Mouse (Mus musculus) neural tube, embryonic 12.5 days (tissue): ENCODE results near the gene Crybg1. TPM values are rescaled to one million over a fixed set of nuclear protein-coding genes. Genes with fewer than 3 reads are reported as not detected.
"Not testable (repeated sequence)": the region's sequence is repeated elsewhere in the genome, so short reads cannot be mapped to it uniquely, and the experiment has no call there.

ENCODE experiments used
- ATAC-seq: fragments of 200-750 bp; cut with Nextera tagmentation; 2 replicates; pipeline ENCODE4 v1.8.0; 2017; ENCODE audit warnings: low read depth, mild to moderate bottlenecking, moderate TSS enrichment, moderate library complexity; ENCODE audit not compliant: low FRiP score
- H3K27ac ChIP-seq: fragments of 300-500 bp; sonication (generic); 2 replicates; pipeline ENCODE4 v1.5.1; 2016
- H3K27me3 ChIP-seq: fragments of 300-500 bp; sonication (generic); replicated peaks from 2 replicates; pipeline ENCODE4 v1.6.1; 2016; ENCODE audit warnings: mild to moderate bottlenecking
- H3K36me3 ChIP-seq: fragments of 300-500 bp; sonication (generic); 2 replicates; pipeline ENCODE4 v1.6.1; 2016; ENCODE audit warnings: mild to moderate bottlenecking
- H3K4me1 ChIP-seq: fragments of 300-500 bp; sonication (generic); 2 replicates; pipeline ENCODE4 v1.6.1; 2016
- H3K4me2 ChIP-seq: fragments of 300-500 bp; sonication (generic); replicated peaks from 2 replicates; pipeline ENCODE4 v1.6.1; 2016; ENCODE audit warnings: mild to moderate bottlenecking
- H3K4me3 ChIP-seq: fragments of 300-500 bp; sonication (generic); 2 replicates; pipeline ENCODE4 v1.5.1; 2016
- H3K9ac ChIP-seq: fragments of 300-500 bp; sonication (generic); 2 replicates; pipeline ENCODE4 v1.6.1; 2016; ENCODE audit warnings: mild to moderate bottlenecking
- H3K9me3 ChIP-seq: fragments of 300-500 bp; sonication (generic); 2 replicates; pipeline ENCODE4 v1.6.1; 2016; ENCODE audit warnings: mild to moderate bottlenecking
- WGBS: fragments of 180-500 bp; shearing (Covaris S2); methylation state at CpG from one replicate; pipeline ENCODE4 v1.1.7; 2016; 5-methylcytosine and 5-hydroxymethylcytosine counted together
- polyA plus RNA-seq: library from polyadenylated mRNA; unstranded; fragments of >200 nt; fragmentation: Nextera tagmentation; extraction: Ambion mirVana; gene quantifications from 2 replicates; pipeline ENCODE4 v1.2.1, GENCODE M21; 2016

Gene Crybg1
- polyA plus RNA-seq, 1 experiment from 2014 or later, result 0.08 TPM

DNA sequence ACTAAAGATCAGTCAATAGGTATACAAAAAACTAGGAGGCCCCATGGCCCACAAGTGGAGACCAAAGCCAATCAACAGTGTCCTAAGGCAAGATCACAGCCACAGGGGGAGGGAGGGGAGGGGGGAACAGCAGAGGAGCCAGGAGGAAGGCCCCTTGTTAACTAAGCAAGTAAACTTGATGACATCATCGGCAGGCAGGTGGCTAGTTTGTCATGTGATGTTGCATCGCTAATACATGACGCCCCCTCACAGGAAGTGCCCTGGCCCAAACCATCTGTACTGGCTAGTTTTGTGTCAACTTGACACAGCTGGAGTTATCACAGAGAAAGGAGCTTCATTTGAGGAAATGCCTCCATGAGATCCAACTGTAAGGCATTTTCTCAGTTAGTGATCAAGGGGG is 167.9 kb downstream of the Crybg1 start:
- H3K36me3 ChIP-seq, H3K9me3 ChIP-seq, H3K27ac ChIP-seq, H3K9ac ChIP-seq, H3K4me2 ChIP-seq, H3K4me3 ChIP-seq, ATAC-seq, H3K4me1 ChIP-seq, H3K27me3 ChIP-seq: not testable (repeated sequence)
- 89% methylated on average over 3 of the region's 3 CpGs for WGBS

GRCm38 (mm10) chr10:43980080-43980479 is 168.6 kb downstream of the Crybg1 start:
- Histone ChIP-seq H3K4me1 (no peaks in the 10 kb centered on the region), H3K4me3 (no peak overlapping the region), H3K27me3 (no peaks in the 10 kb centered on the region), H3K9me3 (no peaks in the 10 kb centered on the region), H3K9ac (no peak overlapping the region), H3K4me2 (no peak overlapping the region), H3K36me3 (no peaks in the 10 kb centered on the region), H3K27ac (no peak overlapping the region)
- 76% methylated on average over 1 of the region's 1 CpGs for WGBS
- ATAC-seq, result no peak

DNA sequence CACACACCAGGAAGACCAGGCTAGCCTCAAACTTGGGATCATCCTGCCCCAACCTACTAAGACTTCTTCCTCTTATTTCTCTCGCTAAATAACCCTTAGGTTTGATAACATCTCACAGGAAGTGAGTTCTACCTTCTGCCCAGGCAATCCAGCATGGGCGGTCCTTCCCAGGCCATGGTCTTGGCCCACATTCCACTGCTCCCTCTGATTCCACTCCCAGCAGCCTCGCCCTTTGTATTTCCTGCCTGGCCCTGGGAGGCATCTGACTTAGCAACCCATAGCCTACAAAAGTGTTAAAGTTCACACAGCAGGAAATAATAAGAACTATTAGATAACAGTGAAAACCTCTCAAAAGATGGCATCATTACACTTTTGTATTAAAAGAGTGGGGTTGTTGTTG is 171.3 kb downstream of the Crybg1 start:
- no peaks in the 10 kb centered on the region for H3K36me3 ChIP-seq
- H3K27ac ChIP-seq, result no peak overlapping the region
- H3K9ac ChIP-seq, result no peak overlapping the region
- no peaks in the 10 kb centered on the region for H3K27me3 ChIP-seq
- no peak overlapping the region for H3K4me2 ChIP-seq
- no peak for ATAC-seq
- 73% methylated on average over 3 of the region's 3 CpGs for WGBS
- H3K4me1 ChIP-seq, result 0 out of 2 replicates have a peak, but pooled peaks cover 4% of the 10 kb centered on the region
- H3K4me3 ChIP-seq, result no peak overlapping the region
- no peaks in the 10 kb centered on the region for H3K9me3 ChIP-seq

GRCm38 (mm10) chr10:43973244-43973643 is 175.4 kb downstream of the Crybg1 start:
- no peak for ATAC-seq
- 0 out of 2 replicates have a peak, but pooled peaks cover 4% of the 10 kb centered on the region for H3K4me1 ChIP-seq
- H3K4me2 ChIP-seq, result no peak overlapping the region
- 37% methylated on average over 2 of the region's 2 CpGs for WGBS
- no peak overlapping the region for H3K27ac ChIP-seq
- H3K36me3 ChIP-seq, result no peaks in the 10 kb centered on the region
- no peak overlapping the region for H3K4me3 ChIP-seq
- no peaks in the 10 kb centered on the region for H3K27me3 ChIP-seq
- H3K9me3 ChIP-seq, result no peaks in the 10 kb centered on the region
- no peak overlapping the region for H3K9ac ChIP-seq

DNA sequence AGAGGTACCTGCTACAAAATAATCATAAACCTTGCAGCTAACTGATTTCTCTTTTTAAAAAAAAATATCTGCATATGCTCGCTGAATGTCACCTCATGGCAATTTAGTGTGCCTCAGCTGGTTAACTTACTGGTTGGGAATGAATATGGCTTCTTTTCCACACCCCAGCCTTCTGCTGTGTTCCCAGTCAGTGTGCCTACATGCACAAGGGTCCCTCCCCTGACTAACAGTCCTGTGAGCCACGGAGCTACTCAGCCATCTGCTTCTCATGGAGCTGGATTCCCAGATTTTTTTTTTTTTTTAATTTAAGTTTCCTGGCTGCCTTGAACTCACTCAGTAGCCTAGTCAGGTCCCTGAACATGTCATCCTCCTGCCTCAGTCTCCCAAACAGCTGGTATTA is 183.7 kb downstream of the Crybg1 start:
- whole genome bisulfite sequencing, result 63% methylated on average over 2 of the region's 2 CpGs
- no peaks in the 10 kb centered on the region for H3K36me3 ChIP-seq
- H3K27ac ChIP-seq, result no peak overlapping the region
- H3K4me3 ChIP-seq, result no peak overlapping the region
- H3K4me2 ChIP-seq, result no peak overlapping the region
- no peak for ATAC-seq
- H3K9ac ChIP-seq, result no peak overlapping the region
- no peaks in the 10 kb centered on the region for H3K27me3 ChIP-seq
- H3K9me3 ChIP-seq, result no peaks in the 10 kb centered on the region
- H3K4me1 ChIP-seq, result no peaks in the 10 kb centered on the region

DNA sequence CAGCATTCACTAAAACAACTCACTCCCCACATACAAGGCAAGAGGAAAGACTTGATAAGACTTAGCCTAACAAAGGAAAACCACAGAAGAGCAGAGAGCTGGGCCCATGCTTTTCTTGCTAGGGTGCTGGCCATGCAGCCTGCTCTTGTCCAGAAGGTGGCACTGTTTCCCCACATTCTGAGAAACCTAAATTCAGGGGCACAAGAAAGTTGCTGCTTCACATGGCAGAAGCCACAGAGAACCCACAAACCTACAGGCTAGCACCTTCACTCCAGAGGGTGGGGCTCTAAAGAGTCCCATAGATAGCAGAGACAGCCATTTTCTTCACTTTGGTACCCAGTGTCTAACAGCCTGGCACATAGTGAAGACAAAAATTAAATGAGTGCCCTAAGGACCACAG is 194.7 kb downstream of the Crybg1 start:
- no peak overlapping the region for H3K4me2 ChIP-seq
- ATAC-seq, result peak; percentile 55; the same call in 1 of the 2 replicates
- no peaks in the 10 kb centered on the region for H3K4me1 ChIP-seq
- no peaks in the 10 kb centered on the region for H3K27me3 ChIP-seq
- H3K9me3 ChIP-seq, result no peaks in the 10 kb centered on the region
- H3K9ac ChIP-seq, result no peak overlapping the region
- no peaks in the 10 kb centered on the region for H3K36me3 ChIP-seq
- H3K4me3 ChIP-seq, result no peak overlapping the region
- H3K27ac ChIP-seq, result no peak overlapping the region

DNA sequence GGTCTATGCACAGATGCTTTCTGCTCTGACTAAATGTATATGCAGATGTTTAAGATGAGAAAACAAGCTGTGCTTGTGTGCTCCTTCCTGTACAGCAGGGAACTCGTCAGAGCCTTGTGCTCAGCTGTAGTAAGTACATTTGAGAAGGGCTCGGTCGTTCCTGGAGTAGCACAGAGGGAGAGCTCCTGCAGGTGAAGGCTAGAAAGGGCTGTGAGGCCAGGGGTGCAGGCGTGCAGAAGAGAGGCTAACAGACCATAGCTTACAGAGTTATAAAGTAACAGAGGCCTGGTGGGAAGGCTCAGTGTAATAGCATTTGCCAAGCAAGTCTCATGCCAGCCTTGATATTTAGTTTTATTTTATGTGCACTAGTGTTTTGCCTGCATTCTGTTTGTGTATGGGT is 203.2 kb downstream of the Crybg1 start:
- H3K27ac ChIP-seq, result no peak overlapping the region
- WGBS, result 78% methylated on average over 4 of the region's 4 CpGs
- no peak for ATAC-seq

DNA sequence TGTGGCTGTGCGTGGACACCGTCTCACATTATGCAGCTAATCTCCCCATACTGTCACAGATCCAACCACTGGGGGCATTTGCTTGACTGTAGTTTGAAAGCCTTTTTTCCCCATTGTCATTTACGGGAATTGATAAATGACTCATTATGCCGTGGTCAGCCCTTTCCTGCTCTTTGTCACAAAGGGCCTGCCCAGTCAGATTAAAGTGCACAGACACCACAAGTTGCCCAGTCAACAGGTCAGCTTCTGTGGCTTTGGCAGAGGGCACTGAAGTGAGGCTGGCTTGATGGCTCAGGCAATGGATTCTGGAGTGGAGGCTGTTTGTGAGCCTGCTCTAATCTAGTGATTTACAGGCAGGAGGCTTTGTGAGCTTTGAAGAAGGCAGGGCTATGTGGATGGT is 204.9 kb downstream of the Crybg1 start:
- Histone ChIP-seq H3K4me2 (no peak overlapping the region), H3K27ac (no peak overlapping the region), H3K27me3 (no peaks in the 10 kb centered on the region), H3K36me3 (peaks cover 7% of the 10 kb centered on the region), H3K4me3 (no peak overlapping the region), H3K9me3 (no peaks in the 10 kb centered on the region), H3K9ac (no peak overlapping the region), H3K4me1 (no peaks in the 10 kb centered on the region)
- ATAC-seq, result no peak
- WGBS, result 45% methylated on average over 4 of the region's 4 CpGs

More for the DNA sequence above, 203.2 kb downstream of the Crybg1 start:
- Histone ChIP-seq H3K9ac (no peak overlapping the region), H3K9me3 (no peaks in the 10 kb centered on the region), H3K36me3 (peaks cover 7% of the 10 kb centered on the region), H3K27me3 (no peaks in the 10 kb centered on the region), H3K4me3 (no peak overlapping the region), H3K4me2 (no peak overlapping the region), H3K4me1 (no peaks in the 10 kb centered on the region)

- H3K27me3 ChIP-seq, result no peaks in the 10 kb centered on the region
- 82% methylated on average over 6 of the region's 6 CpGs for WGBS
- ATAC-seq, result no peak
Observed at GRCm38 (mm10) chr10:43939136-43939662, 209.5 kb downstream of the Crybg1 start.

GRCm38 (mm10) chr10:43928596-43928995 is 220.1 kb downstream of the Crybg1 start:
- H3K9ac ChIP-seq, result no peak overlapping the region
- H3K9me3 ChIP-seq, result no peaks in the 10 kb centered on the region
- 73% methylated on average over 5 of the region's 5 CpGs for WGBS
- no peak overlapping the region for H3K4me3 ChIP-seq
- no peaks in the 10 kb centered on the region for H3K27me3 ChIP-seq
- no peak overlapping the region for H3K27ac ChIP-seq
- no peaks in the 10 kb centered on the region for H3K4me1 ChIP-seq
- peaks cover 29% of the 10 kb centered on the region; the same call in 1 of the 2 replicates for H3K36me3 ChIP-seq
- ATAC-seq, result no peak
- no peak overlapping the region for H3K4me2 ChIP-seq

More at GRCm38 (mm10) chr10:43939136-43939662, 209.5 kb downstream of the Crybg1 start:
- Histone ChIP-seq H3K9me3 (no peaks in the 10 kb centered on the region), H3K4me2 (no peak overlapping the region), H3K4me3 (no peak overlapping the region), H3K4me1 (no peaks in the 10 kb centered on the region), H3K9ac (no peak overlapping the region), H3K36me3 (no peaks in the 10 kb centered on the region; the same call in none of the 2 replicates), H3K27ac (no peak overlapping the region)

GRCm38 (mm10) chr10:43927736-43928135 is 220.9 kb downstream of the Crybg1 start:
- 85% methylated on average over 8 of the region's 8 CpGs for WGBS
- Histone ChIP-seq H3K9ac (no peak overlapping the region), H3K36me3 (peaks cover 23% of the 10 kb centered on the region; the same call in 1 of the 2 replicates), H3K9me3 (no peaks in the 10 kb centered on the region), H3K27me3 (no peaks in the 10 kb centered on the region), H3K4me1 (no peaks in the 10 kb centered on the region), H3K27ac (no peak overlapping the region), H3K4me2 (no peak overlapping the region), H3K4me3 (no peak overlapping the region)
- ATAC-seq, result no peak

- ATAC-seq, H3K4me3 ChIP-seq, H3K27me3 ChIP-seq, H3K9me3 ChIP-seq, H3K4me2 ChIP-seq, H3K9ac ChIP-seq, H3K27ac ChIP-seq, H3K4me1 ChIP-seq: not testable (repeated sequence)
- WGBS, result 95% methylated on average over 9 of the region's 9 CpGs
- peaks cover 22% of the 10 kb centered on the region; the same call in 1 of the 2 replicates for H3K36me3 ChIP-seq
Observed at GRCm38 (mm10) chr10:43925776-43926175, 222.9 kb downstream of the Crybg1 start.

DNA sequence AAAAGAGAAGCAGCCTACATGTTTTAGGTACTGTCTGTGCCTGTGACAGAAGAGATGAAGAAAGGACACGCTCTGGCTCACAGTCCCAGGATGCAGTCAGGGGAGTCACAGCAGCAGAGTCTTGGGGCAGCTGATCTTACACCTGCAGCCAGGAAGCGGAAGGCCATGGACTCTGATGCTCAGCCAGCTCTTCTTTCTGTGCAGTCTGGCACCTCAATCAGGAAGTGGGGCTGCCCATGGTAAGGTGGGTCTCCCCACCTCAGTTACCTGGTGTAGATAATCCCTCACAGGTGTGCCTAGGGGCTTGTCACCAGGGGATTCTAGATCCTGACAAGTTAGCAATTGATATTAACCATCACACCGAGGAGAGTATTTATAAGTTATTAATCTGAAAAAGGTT is 225.6 kb downstream of the Crybg1 start:
- Histone ChIP-seq H3K4me3 (no peak overlapping the region), H3K36me3 (peaks cover 8% of the 10 kb centered on the region; the same call in 1 of the 2 replicates), H3K4me2 (no peak overlapping the region), H3K9me3 (no peaks in the 10 kb centered on the region), H3K4me1 (no peaks in the 10 kb centered on the region), H3K27me3 (no peaks in the 10 kb centered on the region), H3K9ac (no peak overlapping the region), H3K27ac (no peak overlapping the region)
- ATAC-seq, result no peak
- WGBS, result 97% methylated on average over 3 of the region's 3 CpGs
